Mouse (Mus musculus) skeletal muscle tissue, adult 2 months (tissue): ENCODE data around the gene Sh3d21.

ENCODE experiments used
- DNase-seq: peaks from one replicate; pipeline ENCODE4 v3.0.0-alpha.2; 2012; ENCODE audit warnings: low read depth, low spot score

Sh3d21 gene

GRCm38 (mm10) chr4:126146974-126147532 is 16.2 kb downstream of the Sh3d21 start:
- no peak for DNase-seq

DNA sequence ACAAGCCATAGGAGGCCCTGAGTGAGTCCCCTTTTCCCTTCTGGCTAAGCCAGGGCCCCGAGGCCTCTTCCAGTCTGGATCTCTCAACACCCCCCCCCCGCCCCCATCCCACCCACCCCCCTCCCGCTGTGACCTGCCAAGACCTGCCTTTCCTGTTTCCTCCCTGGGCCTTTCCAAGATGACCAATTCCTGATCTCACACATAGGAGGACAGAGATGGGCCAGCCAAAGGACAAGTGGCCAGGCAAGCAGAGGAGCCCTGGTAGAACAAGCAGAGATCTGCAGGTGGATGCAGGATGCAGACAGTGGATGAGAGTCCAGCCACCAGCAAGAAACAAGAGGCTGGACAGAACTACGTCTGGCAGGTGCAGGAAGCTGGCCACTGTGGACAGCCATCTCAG is 17.9 kb downstream of the Sh3d21 start:
- no peak for DNase-seq

GRCm38 (mm10) chr4:126141021-126141420 is 22.3 kb downstream of the Sh3d21 start:
- no peak for DNase-seq

- DNase-seq, result no peak
Observed at GRCm38 (mm10) chr4:126137773-126138172, 25.5 kb downstream of the Sh3d21 start.

DNA sequence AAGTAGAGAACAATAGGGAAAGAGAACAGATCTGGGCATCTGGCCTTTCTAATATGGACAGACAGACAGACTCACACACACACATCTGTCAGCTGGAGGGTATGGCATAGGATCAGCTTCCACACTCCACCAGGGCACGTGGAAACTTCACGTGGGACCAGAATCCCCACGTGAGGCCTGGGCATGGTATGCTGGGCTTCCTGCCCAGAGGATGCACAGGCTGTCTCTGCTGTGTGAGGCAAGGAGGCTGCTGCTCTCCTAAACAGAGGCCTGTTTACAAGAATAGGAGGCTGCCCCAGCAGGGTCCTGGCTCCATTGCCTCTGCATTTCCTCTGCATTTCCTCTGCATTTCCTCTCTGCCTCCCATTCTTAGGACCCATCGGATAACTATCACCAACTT is 28.7 kb downstream of the Sh3d21 start:
- DNase-seq, result no peak

DNA sequence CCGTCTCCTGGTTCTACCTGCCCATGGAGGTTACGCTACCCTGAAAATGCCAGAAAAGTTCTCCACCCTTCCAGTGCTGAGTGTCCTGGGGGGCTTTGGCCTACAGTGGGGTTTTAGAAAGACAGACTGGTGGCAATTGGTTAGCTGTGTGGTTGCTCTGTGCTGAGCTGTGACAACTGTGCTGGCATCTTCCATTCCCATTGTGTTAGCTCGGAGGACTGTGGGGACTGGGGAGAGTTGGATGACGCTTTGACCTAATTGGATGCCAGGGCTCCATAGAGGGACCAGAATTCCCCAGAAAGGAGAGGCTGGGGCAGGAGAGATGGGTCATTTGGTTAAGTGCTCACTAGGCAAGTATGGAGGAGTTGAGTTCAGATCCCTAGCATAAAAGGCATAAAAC is 29.1 kb downstream of the Sh3d21 start:
- no peak for DNase-seq

GRCm38 (mm10) chr4:126132636-126133264 is 30.5 kb downstream of the Sh3d21 start:
- no peak for DNase-seq

- DNase-seq, result peak; percentile 64
Observed at GRCm38 (mm10) chr4:126131290-126132121, 31.8 kb downstream of the Sh3d21 start.

GRCm38 (mm10) chr4:126130502-126130901 is 32.8 kb downstream of the Sh3d21 start:
- DNase-seq, result no peak

GRCm38 (mm10) chr4:126123309-126124040 is 39.8 kb downstream of the Sh3d21 start:
- DNase-seq, result no peak

GRCm38 (mm10) chr4:126120506-126120905 is 42.8 kb downstream of the Sh3d21 start:
- no peak for DNase-seq

DNA sequence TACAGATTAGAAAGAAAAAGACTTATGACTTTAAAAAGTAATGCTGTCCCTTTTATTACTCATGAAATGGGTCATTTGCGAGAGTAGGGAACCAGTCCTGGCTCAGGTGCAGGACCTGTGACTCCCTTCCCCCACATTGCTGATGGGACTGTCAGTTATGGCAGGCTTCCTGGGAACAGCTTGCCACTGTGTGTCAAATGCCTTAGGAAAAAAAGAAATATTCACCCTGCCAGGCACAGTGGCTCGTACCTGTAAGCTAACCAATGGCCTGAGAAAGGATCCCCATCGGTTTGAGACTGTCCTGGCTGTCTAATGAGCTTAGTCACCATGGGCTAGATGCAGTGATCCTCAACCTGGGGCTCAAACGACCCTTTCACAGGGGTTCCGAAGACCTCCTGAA is 43.2 kb downstream of the Sh3d21 start:
- DNase-seq, result no peak

GRCm38 (mm10) chr4:126119051-126119450 is 44.2 kb downstream of the Sh3d21 start:
- no peak for DNase-seq

DNA sequence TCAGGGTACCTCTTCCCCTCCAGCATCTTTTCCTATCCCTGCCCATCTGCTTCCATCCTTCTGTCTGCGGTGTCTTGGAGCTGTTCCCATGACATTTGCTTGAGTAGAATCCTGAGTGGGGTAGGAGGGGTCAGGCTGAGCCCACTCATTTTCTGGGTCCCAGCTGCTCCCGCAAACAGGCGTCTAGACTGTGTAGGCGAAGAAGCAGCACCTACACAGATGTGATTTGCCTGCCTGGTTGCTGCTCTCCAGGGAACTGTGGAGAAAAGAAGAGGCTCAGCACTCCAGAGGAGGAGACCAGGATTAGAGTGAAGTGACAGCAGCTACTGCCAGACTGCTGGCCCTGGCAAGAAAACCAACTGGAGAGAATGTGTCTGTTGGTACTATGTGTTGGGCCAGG is 44.6 kb downstream of the Sh3d21 start:
- DNase-seq, result no peak

GRCm38 (mm10) chr4:126117116-126117515 is 46.2 kb downstream of the Sh3d21 start:
- no peak for DNase-seq

DNA sequence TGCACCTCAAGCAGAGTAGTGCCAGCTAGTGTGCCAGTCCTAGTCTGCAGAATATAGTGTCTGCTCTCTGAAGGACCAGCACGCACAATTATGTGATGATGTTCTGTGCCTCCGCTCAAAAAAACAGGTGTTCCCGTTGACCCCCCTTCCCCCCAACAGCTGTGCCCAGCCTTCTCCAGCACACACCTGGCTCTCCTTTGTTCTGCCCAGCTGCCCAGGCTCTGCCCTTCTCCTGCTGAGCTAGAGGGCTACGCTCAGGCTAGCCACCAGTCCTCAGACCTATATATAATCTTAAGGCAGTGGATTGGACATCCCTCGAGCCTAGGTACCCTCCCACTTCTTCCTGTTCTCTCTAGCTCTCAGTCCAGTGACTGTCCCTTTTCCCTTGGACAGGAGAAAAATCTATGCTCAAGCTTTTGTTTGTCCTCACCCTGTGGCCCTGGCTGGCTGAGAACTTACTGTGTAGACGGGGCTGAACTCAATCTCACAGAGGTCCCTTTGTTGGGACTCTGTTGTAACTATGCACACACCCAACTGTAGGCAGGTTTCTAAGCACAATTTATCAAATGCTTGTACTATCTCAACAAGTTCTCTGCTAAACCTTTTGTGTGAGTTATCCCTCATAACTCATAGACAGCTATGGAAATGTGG is 47.3 kb downstream of the Sh3d21 start:
- no peak for DNase-seq

- DNase-seq, result no peak
Observed at GRCm38 (mm10) chr4:126115411-126115810, 47.9 kb downstream of the Sh3d21 start.

- DNase-seq, result peak; percentile 77
Observed at GRCm38 (mm10) chr4:126113943-126114342, 49.3 kb downstream of the Sh3d21 start.

- peak; percentile 82 for DNase-seq
Observed at GRCm38 (mm10) chr4:126113243-126113642, 50.0 kb downstream of the Sh3d21 start.

GRCm38 (mm10) chr4:126111153-126111549 is 52.1 kb downstream of the Sh3d21 start:
- DNase-seq, result peak; percentile 59

DNA sequence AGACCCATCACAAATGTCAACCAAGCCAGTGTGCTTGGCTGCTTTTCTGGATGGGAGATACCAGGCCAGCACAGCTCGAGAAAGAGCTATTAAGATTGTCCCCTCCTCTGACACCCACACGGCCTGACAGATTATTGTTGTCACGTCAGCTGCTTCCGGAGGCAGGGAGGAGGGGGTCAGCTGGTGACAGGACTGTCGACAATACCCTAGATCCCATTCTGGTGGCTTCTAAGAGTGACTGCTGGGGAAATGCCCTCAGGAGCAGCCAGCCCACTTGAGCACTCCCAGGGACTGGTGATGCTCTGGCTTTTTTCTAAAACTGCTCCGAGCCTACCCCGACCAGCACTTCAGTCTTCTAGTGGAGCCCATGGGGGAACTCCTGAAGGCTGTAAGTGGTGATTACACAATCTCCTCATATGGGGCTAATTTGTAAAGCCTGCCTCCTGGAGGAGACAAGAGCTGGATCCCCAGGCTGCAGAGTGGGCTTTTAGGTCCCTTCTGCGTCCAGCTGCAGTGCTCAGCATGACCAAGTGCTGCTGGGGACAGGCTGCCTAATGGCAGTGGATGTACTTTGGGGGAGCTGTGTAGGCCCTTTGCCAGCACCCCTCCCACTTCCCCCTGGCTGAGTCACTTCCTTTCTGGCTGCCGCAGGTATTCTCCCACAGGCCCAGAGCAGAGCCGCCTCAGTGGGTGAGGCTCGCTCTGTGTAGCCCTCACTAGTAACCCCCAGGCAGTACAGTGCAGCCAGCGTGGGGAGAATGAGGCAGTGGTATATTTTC is 52.7 kb downstream of the Sh3d21 start:
- peak; percentile 90 for DNase-seq
